Mouse (Mus musculus) liver, adult 2 months (tissue): ENCODE measurements around the gene Urah.

ENCODE experiments used
- CTCF ChIP-seq: fragments of 200-500 bp; IDR thresholded peaks from 2 replicates; pipeline ENCODE4 v1.5.1; 2011; ENCODE audit warnings: low read depth, low read length, control low read depth
- POLR2A ChIP-seq: fragments of 200-500 bp; IDR thresholded peaks from 2 replicates; pipeline ENCODE4 v1.6.1; 2011; ENCODE audit warnings: low read length, control low read depth; ENCODE audit not compliant: insufficient read depth; ENCODE audit errors: extremely low read depth

DNA sequence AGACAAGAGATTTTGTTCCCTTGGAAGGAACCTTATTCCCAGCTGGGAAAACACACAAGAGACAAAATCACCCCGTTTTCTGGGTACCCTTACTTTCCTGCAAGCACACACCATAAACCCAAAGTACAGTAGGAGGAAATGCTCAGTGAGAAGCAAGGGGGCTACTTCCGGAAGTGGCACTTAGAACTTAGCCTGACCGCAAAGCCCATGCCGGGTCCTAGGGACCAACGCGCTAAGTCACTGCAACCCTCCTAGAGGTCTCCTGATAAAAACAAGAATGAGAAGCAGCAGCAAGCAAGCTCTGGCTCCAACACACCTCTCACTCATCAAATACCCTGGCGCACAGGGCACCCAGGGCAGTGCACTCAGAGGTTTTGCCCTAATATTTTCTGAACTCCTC, 44.5 kb downstream of the Urah start:
- TF ChIP-seq POLR2A (no peak), CTCF (no peak)
